Mouse (Mus musculus) A20 (cell line): ENCODE measurements around the gene Fibcd1.
A peak's percentile ranks its signal among the peaks of the same experiment; 100 is the strongest.

Experiments used
- DNase-seq: peaks from one replicate; pipeline ENCODE4 v3.0.0-alpha.2; 2011; ENCODE audit warnings: low read depth, low spot score

The Fibcd1 gene

DNA sequence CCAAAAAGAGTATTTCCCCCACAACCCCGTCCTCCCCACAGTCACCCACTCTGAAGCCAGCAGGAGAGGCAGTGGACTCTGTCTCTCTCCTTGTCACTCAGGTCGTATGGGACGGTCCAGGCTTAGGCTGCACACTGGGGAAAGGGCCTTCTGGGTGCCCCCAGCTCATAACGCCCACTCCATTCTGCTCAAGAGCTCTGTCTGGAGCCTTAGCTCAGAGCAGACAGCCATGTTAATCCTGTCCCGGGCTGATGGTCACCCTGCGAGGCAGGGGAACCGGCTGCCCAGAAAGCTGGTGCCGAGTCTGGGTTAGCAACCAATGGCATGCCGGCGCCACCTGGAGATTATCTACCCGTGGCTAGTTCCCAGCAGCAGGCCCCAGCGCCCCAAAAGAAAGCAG is 12.7 kb upstream of the Fibcd1 start:
- DNase-seq, result no peak

DNA sequence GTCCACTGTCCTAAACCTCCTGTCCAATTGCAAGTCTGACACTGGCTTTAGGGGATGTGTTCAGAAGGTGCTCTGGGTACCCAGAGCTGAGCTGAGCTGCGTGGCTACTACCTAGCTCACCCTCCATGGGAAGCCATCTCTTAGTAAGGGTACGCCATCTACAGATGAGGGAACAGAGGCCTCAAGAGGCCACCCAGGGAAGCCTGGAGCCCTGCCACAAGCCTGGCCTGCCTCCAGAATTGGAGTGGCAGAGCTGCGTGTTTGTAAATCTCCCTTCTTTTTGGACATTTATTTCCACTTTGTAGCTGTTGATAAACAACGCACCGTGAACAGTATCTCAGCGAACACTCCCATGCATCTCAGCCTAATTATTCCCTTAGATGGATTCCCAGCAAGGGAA is 11.4 kb upstream of the Fibcd1 start:
- DNase-seq, result no peak

DNA sequence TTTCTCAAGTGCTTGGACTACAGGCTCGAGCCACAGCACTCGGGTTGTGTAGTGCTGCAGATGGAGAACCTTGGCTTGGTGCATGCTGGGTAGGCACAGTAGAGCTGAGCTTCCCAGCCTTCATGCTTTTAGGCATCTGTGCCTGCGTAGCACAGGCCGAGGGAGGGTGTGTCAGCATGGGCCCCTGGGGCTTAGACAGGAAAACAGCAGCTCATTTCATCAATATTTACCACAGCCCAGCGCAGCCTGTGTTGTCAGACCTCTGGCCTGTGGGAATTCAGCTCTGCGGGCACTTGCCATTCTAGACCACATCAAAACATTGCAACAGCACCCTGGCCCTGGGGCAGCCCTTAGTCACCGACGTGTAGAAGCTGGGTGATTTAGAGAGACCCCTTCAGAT is 10.2 kb upstream of the Fibcd1 start:
- DNase-seq, result no peak

DNA sequence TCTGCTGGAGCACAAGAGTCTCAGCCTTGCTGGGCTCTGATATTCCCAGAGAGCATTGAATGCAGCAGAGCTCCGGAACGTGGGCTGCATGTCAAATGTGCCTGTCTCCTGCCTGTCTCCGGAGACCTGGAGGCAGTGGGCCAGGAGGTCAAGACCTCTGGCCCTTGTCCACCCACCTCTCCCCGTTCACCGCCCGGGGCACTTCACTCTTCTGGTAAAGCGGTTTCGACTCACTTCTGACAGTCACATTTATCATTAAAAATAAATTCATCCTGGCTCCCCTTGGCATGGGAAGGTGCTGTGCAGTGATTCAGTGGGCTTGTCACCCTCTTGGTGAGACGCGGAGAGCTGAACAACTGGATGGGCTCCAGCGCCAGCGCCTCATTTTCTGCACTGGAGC is 4.3 kb upstream of the Fibcd1 start:
- DNase-seq, result no peak

DNA sequence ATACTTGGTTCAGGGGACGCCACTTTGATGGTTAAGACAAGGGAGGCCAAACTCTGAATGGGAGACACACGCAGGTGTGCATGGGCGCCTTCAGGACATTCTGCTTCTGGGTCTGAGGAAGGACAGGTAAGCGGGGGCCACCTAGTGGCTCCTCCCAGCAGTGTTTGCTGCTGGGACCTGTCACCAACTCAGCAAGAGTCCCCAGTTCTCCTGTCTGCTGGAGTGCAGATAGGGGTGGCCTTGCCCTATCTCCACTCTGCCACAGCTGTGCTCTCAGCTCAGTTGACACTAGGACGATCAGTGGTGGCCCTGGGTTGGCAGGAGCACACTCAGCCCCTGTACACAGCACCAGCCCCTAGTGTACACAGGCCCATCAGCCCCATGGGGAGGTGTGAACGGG is 2.1 kb upstream of the Fibcd1 start:
- DNase-seq, result peak; percentile 59

DNA sequence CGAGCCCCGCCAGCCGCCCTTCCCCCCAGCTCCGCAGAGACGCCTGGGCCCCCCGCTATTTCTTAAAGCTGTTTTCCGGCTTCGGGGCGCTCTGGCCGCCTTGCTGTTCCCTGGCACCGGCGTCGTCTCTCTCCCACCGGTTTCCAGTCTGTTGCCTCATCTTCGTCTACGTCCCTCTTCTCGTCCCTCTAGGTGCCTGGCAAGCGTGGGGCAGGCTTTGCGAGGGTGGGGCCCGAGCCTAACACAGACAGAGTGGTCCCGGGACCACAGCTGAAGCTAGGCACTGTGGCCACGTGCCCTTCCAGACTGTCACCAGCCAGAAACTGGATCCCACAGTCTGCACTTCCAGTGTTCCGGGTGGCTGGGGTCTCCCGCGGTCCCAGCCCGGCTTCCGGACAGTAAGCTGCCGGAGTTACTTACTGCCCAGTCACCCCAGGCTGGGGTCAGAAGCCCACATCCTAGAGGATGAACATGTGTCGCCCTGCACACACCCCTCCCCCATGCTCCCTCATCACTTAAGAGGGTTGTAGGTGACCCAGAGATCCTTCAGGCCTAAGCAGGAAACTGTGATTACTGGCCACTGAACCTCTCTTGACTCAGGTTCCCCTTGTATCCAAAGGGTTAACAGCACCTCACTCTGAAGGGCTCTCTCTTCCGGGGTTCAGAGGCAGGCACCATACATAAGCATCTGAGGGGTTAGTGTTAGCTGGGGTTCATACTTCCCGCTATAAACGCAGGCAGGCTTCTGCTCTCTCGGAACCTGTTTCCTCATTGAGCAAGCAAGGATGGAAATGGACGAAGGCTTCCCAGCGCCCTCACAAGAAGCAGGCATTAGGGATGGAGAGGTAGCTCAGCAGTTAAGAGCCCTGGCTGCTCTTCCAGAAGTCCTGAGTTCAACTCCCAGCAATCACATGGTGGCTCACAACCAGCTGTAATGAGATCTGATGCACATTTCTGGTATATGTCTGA is 1.2 kb upstream of the Fibcd1 start:
- no peak for DNase-seq

DNA sequence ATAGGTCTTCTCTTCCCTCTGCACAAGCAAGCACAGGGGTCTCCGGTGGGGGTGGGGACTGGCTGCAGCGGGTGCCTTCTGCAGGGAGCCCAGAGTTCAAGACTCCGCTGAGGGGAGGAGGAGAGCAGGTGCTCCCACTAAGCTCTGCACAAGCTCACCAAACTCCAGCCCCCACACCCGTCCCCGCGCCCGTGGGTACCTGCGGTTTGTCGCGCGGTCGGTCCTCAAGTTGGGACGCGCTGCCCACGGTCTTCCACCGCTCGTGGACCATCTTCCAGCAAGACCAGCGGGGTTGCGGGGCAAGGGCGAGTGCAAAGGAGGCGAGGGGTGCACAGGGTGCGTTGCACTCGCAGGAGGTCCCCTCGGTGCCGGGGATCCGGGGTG is 301 bp downstream of the Fibcd1 start:
- no peak for DNase-seq

DNA sequence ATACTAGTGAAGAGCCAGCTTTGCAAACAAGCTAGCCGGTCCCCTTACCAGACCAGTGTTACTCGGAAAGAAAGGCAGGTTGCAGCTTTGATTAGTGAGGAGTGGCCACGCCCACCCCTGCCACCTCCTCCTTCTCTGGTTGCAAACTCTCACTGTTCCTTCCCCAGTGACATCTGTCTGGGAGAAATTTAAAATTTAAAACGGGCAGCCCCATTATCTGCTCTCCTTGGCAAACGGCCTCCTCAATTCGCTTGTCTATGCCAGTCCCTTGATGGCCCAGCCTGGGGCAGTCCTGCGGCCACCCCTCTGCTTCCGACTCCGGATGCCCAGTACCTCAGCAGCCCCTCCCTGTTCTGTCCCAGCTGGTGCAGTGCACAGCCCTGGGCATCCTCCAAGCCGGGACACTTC is 1.1 kb downstream of the Fibcd1 start:
- DNase-seq, result no peak

DNA sequence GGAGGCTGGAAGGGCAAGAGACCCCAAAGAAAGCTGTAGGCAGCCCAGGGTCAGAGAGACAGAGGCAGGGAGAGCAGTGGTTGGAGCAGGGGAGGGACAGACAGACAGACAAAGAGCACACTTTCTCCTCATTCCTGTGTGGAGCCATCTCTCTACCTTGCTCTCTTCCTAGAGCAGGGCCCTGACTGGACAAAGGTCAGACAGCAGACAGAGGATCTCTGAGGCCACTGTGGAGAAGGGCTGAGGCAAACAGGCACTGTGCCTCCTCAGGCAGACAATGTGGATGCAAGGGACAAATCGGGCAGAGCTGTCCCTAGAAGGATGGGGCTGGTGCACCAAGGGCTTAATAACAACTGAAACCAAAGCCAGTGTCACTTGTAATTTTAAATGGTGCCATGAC is 6.9 kb downstream of the Fibcd1 start:
- no peak for DNase-seq

DNA sequence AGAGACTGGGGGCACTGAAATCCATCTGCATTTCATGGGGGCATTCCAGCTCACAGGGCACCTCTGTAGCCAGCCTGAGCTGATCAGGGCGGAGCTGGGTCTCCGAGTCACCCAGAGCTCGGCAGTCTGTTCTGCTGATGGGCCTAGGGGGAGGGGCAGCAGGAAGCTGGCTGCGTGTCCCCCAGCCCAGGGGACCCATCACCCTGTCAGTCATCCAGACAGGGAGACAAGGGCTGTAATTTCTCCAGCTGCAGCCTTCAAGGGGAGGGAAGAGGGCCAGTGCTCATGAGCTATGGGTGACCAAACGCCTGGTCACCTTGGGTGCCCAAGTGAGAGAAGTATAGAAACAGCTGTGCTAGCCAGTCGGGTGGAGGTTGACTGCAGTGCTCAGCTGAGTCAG is 8.8 kb downstream of the Fibcd1 start:
- DNase-seq, result no peak

DNA sequence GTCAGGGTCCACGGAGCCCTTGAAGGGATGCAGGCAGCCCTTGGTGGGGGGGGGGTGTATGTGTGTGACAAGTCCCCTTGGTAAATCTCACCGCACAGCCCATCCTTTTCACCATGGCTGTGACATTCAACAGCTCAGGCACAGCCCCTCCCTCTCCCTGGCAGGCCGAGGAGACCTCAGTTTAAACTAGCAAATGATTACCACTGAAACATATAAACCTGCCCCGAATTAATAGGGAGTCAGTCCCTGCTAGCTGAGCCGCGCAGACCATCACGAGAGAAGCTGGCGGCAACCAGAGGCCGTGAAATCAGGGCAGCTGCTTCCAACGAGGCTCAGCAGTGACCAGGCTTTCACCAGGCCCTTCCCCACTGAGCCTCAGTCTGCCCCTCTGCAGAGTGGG is 9.7 kb downstream of the Fibcd1 start:
- DNase-seq, result no peak

DNA sequence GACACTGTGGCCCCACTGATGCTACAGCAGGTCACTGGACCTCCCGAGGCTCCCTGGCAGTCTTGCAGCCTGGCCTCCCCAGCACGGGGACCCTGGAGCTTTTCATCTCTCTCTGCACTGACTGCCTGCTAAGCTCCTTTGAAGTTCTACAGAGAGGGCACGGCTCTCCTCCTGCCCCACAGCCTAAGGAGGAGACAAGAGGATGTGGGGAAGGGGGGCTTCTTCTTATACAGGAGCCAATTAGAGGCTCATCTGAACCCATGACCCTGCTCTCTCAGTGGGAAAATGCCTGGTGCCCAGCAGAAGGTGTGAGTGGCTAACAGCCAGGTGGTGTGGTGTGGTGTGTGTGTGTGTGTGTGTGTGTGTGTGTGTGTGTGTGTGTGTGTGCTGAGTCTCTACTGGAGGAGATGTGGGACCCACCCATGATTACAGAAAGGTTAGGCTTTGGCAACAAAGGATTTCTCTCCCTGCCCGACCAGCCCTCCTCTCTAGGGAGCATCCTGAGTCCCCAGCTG is 17.4 kb downstream of the Fibcd1 start:
- DNase-seq, result no peak

DNA sequence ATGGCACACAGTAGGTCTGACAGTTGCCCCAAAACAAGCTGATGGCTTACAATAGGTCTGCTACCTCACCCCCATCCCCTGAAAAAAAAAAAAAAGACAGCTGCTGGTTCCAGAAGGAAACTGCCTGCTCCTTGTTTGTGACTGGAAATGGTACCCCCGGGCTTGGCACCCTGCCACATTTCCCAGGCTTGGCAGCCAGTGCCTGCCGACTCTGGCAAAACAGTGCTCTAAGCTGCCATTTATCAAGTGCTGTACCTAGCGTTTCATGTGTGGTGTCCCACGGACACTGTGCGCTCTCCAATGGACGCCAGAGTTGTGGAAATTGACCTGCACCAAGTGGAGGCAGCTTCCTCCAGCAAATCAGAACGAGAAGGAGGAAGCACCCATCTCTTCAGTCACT is 17.9 kb downstream of the Fibcd1 start:
- DNase-seq, result no peak

DNA sequence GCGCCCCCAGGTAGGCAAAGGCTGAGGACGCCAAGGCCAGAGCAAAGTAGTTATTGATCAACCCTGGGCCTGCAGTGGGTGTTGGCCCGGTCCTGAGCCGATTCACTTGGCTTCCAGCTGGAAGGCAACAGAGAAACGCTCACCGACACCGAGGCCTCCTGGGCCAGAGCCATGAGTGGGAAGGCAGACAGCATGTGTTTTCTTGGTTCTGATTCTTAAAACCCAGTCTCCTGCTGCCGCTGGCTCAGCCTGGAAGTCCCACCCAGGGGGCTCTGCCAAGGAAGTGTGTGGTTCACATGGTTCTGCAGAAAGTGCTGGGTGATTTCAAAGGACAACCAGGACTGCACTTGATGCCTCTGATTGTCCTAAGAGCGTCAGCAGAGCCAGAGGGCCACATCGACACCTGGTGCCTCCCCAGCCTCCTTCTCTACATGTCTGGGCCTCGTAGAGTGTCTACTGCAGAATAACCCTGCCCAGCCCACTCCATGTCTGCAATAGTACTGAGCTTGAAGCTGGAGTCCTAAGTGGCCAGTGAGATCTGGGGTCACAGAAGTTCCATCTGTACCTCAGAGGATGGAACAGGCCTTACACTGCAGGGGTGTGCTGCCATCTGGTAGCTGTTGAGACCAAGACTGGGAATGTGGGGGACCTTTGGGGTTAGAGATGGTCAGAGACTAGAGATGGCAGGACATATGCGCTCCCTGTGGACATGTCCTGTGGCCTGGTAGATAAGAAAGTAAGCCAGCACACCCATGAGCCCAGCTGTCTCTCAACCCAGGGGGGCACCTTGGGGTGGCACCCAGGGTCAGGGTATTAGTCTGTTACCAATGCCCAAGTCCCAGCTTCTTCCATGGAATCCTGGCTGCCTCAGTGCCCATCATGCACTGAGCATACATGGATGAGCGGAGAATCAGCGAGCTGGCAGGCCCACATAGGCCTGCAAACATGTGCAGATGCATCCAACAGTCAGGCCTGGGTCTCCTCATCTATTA is 19.4 kb downstream of the Fibcd1 start:
- no peak for DNase-seq

DNA sequence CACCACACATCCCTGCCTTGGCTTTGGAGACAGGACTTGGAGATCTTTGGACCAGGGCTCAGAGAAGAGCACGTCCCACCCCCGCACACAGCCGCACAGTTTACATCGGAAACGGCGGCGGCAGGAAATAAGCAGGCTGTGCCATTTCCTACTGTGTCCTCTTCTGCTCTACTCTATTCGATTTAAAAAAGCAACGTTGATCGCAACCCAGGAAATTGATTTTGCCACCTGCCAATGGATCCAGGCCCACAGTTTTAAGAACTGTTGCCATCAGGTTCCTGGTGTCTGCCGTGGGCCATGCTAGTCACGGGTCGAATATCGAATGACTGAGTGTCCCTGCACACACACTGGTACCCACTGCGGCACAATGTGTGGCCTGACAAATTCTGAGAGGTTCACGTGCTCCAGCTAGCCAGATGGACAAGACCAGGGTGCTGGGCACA is 20.3 kb downstream of the Fibcd1 start:
- DNase-seq, result no peak

DNA sequence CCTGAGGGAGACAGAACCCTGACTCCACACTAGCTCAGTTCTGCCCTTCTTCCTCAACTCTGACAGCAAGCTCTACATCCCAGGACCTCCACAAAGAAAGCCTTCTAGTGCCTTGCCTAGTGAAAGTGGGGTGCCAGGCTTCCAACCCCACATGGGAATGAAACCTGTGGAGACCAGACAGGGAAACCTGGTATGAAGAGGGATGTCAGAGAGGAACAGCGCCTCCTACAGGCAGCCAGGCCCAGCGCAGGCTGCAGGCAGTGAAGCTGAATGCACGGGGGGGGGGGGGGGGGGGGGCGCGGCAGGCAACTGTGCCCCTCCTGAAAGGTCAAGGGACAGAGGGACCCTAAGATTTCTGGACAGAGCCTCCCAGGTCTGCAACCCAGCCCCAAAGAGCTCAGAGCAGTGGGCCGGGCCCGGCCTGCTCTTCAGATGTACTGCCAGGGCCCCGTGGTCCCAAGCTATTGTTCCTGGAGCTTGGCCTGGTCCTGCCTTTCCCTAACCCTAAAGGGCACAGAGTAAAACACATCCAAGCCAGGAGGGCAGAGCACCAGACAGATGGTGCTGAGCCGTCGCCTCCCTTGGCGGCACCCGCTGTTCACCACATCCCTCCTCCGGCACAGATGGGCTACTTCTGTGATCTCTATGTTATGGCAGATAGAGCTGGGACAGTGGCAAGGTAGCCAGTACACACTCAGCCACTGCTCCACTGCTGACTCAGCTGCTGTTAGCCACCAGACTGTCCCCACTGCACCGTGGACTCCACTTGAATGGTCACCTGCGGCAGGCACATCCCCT is 21.7 kb downstream of the Fibcd1 start:
- DNase-seq, result peak; percentile 49

DNA sequence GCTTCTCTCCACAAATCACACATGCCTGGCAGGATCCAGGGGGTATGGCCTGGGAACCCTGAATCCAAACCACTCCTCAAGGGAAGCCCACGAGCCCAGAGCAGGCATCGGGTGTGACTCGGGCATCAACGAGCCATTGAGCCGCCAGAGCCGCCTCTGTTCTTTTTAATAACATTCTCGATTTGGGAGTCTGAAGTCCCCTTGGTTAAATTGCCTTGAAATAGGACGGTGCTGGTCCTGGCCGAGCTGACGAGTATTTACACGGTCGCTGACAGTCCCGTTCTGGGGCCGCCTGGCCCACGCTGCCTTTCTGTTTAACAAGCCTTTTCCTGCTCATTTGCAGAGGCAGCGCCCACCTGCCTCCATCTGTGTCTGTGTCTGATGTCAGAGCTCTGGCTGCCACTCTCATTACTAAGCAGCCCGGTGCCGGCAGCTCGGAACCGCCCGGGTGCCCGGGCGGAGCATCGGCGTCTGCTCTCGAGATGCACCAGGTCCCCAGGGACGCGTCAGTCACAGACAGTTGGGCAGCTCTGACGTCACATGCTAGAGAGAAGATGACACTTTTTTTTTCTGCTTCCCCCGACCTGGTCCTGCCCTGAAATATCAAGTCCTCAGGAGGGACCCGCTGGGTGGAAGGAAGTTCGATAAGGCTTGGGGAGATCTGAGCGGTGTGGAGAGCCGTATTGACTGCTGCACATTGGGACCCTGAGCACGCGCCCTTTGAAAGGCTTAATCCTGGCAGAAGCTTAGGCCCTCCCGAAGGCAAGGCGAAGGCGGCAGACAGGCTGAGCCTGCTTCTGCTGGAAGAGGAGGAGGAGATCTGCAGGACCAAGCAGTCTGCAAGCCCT is 23.1 kb downstream of the Fibcd1 start:
- DNase-seq, result peak; percentile 85

DNA sequence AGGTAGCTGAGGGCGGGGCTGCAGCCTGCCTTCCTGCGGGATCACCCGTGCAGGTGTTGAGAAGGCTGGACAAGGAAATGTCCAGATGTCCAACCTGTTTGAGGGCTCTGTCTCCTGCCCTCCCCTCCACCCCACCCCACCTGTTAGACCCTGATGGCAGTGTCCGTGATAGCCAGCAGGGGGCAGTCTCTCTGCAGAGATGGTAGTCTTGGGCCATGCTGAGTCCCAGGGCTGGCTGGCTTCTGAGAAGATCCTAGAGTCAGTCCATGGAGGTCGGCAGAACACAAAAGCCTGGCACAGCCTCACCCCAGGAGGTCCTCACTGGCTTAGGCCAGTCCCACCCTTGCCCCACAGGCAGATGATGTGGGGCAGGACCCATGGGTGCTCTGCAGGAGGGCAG is 30.4 kb downstream of the Fibcd1 start:
- peak; percentile 71 for DNase-seq

DNA sequence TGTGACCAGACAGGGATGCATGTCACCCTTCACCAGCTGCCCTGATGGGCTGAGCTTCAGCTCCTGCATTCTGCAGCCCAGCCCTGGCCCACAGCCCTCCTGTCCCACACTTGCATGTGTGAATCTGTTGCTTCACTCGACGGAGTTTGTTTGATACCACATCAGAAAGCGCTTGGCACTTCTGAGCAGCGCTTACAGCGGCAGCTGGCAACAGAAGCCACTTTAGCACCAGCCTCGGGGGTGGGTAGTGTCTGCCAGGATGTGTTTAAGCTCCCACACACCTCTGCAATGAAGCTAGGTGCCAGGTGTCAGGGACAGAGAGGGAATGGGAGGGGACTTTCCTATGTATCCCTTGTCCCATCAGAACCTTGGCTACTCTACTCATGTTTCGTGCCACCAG is 31.1 kb downstream of the Fibcd1 start:
- no peak for DNase-seq

DNA sequence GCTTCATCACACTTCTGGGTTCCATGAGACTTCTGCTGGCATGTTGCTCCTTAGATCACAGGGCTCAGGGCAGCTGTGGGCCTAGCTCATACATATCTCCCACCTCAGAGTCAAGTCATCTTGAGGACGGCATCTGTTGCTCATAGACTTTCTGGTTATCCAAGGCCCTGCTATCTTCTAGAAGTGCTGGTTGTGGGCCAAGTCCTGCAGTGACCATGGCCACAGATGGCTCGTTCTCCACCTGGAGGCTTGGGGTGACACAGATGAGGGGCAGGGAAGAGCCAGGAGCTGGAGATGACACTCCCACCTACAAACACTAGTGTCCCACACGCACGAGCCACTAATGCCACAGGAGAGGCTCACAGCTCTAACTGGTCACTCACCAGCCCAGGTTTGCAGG is 32.2 kb downstream of the Fibcd1 start:
- no peak for DNase-seq
